Mouse (Mus musculus): ENCODE results near the gene Tmbim1.

The Tmbim1 gene

GRCm38 (mm10) chr1:74277883-74278537 is 27.4 kb downstream of the Tmbim1 start:
- DNase-seq (ENCODE audit: low spot score) = no peak

GRCm38 (mm10) chr1:74277041-74277440 is 28.4 kb downstream of the Tmbim1 start:
- no peak for DNase-seq (ENCODE audit: low spot score)

GRCm38 (mm10) chr1:74275015-74275414 is 30.4 kb downstream of the Tmbim1 start:
- no peak for DNase-seq (ENCODE audit: low spot score)

- no peak for DNase-seq (ENCODE audit: low spot score)
Measured at GRCm38 (mm10) chr1:74271659-74272058, 33.8 kb downstream of the Tmbim1 start.

GRCm38 (mm10) chr1:74268750-74269149 is 36.7 kb downstream of the Tmbim1 start:
- DNase-seq (ENCODE audit: low spot score) = no peak

GRCm38 (mm10) chr1:74262510-74262909 is 42.9 kb downstream of the Tmbim1 start:
- DNase-seq (ENCODE audit: low spot score) = no peak

GRCm38 (mm10) chr1:74256782-74257181 is 48.6 kb downstream of the Tmbim1 start:
- DNase-seq (ENCODE audit: low spot score) = no peak

GRCm38 (mm10) chr1:74255704-74256345 is 49.6 kb downstream of the Tmbim1 start:
- DNase-seq (ENCODE audit: low spot score) = no peak

GRCm38 (mm10) chr1:74250096-74250495 is 55.3 kb downstream of the Tmbim1 start:
- DNase-seq (ENCODE audit: low spot score) = no peak

GRCm38 (mm10) chr1:74249331-74249980 is 56.0 kb downstream of the Tmbim1 start:
- DNase-seq (ENCODE audit: low spot score) = no peak

GRCm38 (mm10) chr1:74248799-74249198 is 56.6 kb downstream of the Tmbim1 start:
- no peak for DNase-seq (ENCODE audit: low spot score)

GRCm38 (mm10) chr1:74245525-74245924 is 59.9 kb downstream of the Tmbim1 start:
- no peak for DNase-seq (ENCODE audit: low spot score)

GRCm38 (mm10) chr1:74240832-74241231 is 64.6 kb downstream of the Tmbim1 start:
- DNase-seq (ENCODE audit: low spot score) = no peak

GRCm38 (mm10) chr1:74240311-74240710 is 65.1 kb downstream of the Tmbim1 start:
- no peak for DNase-seq (ENCODE audit: low spot score)

GRCm38 (mm10) chr1:74239618-74240017 is 65.8 kb downstream of the Tmbim1 start:
- no peak for DNase-seq (ENCODE audit: low spot score)

GRCm38 (mm10) chr1:74239162-74239561 is 66.3 kb downstream of the Tmbim1 start:
- no peak for DNase-seq (ENCODE audit: low spot score)
